Mouse (Mus musculus) brain, embryonic 14.5 days (tissue): Measurements from ENCODE around the gene Chd3. TPM values are rescaled to one million over a fixed set of nuclear protein-coding genes. Genes with fewer than 3 reads are reported as not detected.
A peak's percentile ranks its signal among the peaks of the same experiment; 100 is the strongest.

Experiments used
- DNase-seq: peaks from one replicate; pipeline ENCODE4 v3.0.0-alpha.2; 2011; ENCODE audit warnings: low read depth
- CTCF ChIP-seq: fragments of 200-500 bp; IDR thresholded peaks from 2 replicates; pipeline ENCODE4 v1.5.1; 2012; ENCODE audit warnings: inconsistent platforms, mild to moderate bottlenecking, moderate library complexity, borderline replicate concordance; ENCODE audit not compliant: insufficient read depth, insufficient read length; ENCODE audit errors: extremely low read depth
- POLR2A ChIP-seq: fragments of 200-500 bp; IDR thresholded peaks from 2 replicates; pipeline ENCODE4 v1.6.1; 2012; ENCODE audit warnings: mild to moderate bottlenecking, inconsistent platforms, borderline replicate concordance; ENCODE audit not compliant: poor library complexity, insufficient read depth, insufficient read length, severe bottlenecking; ENCODE audit errors: extremely low read depth
- polyA plus RNA-seq: library from polyadenylated mRNA; depleted of rRNA; stranded (reverse); fragments of >200 nt; gene quantifications from 2 replicates; pipeline ENCODE4 v1.2.3, GENCODE M21; 2012; rRNA removed

Gene Chd3
- 321 and 358 TPM in 2 replicates for polyA plus RNA-seq

DNA sequence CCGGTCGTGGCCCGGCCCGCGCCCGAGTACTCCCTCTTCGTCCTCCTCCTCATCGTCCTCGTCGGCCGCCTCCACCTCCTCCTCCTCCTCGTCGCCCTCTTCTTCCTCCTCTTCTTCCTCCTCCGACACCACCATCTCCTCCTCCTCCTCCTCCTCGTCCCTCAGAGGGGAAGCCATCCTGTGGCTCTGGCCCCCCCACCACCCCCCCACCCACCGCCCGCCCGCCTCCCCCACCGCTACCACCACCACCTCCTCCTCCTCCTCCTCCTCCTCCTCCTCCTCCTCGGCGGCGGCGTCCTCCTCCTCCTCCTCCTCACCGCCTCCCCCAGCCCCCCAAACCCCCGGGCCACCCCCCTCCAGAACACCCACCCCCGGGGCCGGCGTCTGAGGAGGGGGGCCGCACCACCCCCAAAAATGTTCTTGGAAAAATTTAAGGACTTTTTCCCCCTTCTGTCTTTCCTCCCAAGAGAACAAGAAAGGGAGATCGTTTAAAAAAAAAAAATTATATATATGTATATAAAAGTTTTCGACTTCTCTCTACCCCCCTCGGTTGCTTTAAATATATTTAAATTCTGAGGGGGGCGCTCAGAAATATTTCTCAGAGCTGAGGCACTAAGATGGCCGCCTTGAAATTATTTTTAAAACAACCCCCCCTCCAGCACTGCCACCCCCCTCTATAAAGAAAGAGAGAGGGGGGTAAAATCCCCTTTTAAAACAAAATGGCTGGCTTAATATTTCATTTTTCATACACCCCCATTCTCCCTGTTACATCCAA, at the start of gene Chd3:
TSS of gene Chd3 (minus strand) at position 192 of the 775 bp plus-strand sequence.
- no peak for TF ChIP-seq POLR2A
- TF ChIP-seq CTCF, result no peak
- peak; percentile 32 for DNase-seq

DNA sequence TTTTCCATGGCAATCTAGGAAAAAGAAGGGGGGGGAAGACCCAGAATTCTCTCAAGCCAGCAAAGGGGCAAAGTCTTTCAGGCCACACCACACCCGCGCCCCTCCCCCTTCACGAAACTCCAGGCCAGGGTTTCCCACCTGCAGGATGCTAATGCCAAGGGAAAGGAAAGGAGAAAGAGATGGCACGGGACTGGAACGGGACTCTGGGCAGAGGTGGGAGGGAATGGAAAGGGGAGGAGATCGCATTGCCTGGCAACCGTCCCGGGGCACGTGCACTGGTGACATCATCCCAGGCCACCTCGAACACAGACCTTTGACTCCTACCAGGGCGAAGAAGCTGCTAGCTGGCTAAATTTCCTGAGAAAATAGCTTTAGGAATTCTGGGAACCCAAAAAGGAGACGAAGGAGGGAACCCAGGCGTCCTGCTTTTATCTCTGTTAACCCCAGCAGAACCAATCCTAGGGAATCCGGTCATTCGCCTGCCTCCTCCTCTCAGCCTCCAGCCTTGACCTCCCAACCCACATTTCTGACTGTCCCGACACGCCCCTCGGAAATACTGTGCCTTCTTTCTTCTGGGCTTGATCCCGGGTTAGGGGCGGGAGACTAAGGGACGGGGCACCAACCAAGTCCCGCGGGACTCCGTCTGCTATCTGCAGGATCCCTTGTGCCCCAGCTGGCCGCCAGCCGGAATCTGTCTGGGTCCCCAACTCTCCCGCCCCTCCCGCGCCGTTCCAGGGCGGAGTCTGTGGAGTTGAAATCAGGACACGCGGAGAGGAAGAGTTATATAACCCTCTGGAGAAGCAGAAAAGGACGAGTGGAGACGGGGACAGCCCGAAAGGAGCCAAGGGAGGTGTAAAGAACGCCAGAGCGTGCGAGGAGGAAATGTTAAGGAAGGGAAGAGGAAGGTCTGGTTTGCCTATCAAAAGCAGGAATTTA, 48.5 kb upstream of the Chd3 start:
- DNase-seq, result peak; percentile 98
- TF ChIP-seq CTCF (no peak), POLR2A (no peak)

DNA sequence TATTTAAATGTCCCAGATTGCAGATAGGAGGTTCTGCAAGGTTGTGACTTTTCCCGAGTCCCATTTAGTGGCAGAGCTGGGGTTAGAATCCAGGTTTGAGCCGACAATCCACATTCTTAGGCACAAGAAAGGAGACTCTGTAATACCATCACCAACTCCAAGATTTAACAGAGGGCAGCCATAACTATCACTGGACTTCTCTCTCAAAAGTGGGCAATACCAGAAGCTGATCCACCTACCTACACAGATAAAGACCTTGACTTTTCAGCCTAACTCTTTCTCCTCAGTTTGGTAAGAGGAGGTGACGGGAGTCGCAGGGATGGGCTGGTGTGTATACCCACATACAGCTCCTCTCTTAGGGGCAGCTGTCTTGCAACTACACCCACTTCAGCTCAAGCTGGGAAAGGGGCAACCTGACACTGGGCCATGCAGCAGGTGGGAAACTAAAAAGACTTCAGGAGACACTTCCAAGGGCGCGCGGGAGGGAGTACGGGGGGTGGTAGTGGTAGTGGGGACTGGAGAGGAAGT, 47.8 kb upstream of the Chd3 start:
- TF ChIP-seq CTCF (no peak), POLR2A (no peak)
- no peak for DNase-seq

DNA sequence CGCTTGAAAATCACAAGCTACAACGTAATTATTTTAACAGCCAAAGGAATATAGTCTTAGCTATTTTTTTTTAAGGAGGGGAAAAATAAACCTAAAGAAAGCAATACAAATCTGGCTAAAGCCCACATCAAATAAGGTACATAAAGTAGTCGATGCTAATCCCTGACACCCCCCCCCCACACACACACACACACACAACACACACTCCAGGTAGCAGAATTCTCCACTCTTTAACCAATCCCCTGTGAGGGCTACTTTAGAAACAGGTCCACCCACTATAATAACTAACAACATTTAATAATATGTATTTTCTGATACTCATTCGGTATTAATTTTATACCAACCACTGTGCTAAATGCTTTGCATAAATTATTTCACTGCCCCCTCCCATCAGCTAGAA, 47.3 kb upstream of the Chd3 start:
- TF ChIP-seq CTCF (no peak), POLR2A (no peak)
- no peak for DNase-seq

DNA sequence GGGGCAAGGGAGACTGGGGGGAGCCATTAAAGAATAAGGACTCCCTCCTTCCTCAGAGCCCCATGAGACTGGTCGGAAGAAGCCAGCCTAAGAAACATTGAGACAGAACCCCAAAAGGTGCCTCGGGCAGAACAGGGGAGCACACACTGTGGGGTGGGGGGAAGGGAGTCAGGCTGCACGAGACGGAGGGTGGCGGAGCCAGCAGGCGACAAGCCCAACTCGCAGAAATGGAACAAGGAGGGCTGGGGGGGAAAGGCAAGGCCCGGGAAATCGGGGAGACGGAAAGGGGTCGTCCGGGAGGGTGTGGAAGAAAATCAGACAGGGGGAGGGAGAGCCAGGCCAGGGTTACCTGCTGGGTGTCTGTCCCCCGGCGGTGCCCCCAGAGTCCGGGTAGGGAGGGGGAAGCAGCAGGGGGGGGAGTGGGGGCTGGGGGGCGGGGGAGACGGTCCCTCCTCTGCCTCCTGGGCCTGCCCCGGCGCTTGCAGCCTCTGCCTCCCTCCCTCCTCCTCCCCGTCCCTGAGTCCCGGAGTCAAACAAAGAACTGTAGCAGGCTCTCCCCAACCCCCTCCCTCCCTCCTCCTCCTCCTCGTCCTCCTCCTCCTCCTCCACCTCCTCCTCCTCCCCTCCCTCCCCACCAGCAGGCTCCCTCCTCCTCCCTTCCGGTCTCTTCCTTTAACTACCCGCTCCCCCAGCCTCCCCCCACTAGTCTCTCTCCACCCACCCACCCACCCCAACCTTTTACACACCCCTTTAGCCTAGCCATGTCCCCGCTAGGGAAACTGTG, 46.7 kb upstream of the Chd3 start:
- TF ChIP-seq POLR2A (peak; percentile 58; the same call in 1 of the 2 replicates), CTCF (no peak)
- peak; percentile 97 for DNase-seq

DNA sequence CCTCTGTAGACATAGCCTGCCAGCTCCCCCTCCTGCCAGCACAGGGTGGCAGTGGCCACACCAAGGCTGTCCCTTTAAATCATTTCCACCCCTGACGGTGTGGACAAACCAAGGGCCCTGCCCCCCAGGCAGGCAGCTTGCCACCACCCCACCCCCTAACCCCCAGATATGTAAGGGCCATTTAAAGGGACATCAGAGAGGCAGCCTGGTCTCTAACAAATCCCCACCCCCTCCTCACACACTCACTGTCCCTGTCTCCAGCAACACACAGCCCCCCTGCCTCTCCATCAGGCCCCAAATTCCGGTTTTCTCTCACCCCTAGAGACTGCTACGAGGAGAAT, 46.1 kb upstream of the Chd3 start:
- TF ChIP-seq CTCF, result no peak
- 0 out of 2 replicates have a peak, but pooled peaks have one; percentile 13 for TF ChIP-seq POLR2A
- peak; percentile 92 for DNase-seq

DNA sequence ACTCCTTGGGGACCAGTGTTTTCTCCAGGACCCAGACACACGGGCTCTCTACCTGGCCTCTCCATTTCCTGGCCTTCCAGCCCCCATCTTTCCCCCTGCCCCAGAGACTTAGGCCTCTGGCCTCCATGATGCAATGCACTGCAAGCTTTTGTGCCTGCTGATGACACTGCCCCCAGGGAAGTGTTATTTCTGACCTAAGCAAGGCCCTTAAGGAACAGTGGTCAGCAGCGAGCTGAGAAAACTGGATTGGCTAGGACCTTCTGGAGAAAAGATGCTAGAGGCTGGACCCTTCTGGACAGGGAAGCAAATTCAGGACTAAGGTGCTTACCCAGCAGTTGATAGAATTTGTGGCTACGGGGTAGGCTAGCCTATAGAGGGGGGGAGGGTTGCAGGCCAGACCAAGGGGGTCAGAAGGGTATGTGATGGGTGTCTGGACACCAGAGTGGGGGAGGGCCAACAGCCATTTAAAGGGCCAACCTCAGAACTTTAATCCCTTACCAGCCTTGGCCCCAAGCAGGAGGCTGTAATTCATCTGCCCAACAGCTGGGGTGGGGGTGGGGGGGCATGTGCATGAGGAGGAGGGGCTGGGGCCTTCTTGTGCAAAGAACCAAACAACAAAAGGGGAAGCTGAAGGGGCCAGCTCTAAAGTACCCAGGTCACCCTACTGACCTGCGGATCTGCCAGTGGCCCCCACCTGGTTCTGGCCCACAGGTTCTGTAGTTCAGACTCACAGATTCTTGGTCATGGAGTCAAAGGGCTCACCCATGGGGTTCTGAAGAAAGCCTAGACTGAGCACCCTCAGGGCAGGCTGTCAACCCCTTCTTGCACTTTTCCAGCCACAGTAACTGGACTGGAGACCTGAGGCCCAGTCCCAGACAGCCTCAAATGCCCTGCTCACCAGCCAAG, 45.5 kb upstream of the Chd3 start:
- no peak for DNase-seq
- TF ChIP-seq CTCF (no peak), POLR2A (no peak)

DNA sequence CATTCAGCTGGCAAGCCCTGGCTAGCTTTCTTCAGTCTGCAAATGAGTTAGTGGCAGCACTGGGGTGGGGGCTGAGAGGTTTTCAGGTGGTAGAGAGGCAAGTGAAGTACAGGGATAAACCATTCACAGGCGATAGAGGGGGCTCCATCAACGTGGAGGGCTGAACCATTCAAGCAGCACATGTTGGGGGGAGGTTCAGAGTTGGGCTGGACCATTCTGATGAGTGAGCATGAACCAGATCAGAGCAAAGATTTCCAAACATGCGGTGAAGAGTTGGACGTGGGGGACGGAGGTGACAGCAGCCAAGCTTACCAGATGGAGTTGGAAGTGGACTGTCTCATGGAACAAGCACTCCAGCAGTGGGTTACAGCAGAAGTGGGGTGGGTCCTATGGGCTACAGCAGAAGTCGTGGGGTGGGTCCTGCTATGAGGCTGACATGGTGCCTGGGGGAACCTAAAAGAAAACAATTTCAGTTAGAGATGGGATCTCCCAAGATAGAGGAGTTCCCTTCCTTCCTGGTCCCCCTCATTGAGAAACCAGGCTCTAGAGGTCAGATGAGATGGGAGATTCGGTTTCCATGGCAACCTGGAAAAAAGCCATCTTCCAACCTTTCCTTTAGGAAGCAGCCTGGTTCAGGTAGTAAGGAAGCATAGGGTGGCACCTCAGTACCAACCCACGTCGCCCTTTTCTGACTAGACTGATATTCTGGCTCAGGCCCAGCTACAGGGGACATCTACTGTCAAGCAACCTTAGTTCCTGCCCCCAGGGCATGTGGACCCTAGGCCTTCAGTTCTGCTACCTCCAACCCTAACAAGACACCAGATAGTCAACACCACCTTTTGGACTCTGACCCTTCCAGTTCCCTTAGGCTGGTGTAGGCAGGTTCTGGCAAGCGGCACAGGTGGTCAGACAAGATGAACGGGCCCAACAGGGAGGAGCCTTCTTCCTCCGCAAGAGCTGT, 44.3 kb upstream of the Chd3 start, which contains the start of gene Kdm6b:
TSS of gene Kdm6b (minus strand) at position 455 of the 961 bp plus-strand sequence.
- no peak for TF ChIP-seq CTCF
- no peak for TF ChIP-seq POLR2A
- DNase-seq, result peak; percentile 93

DNA sequence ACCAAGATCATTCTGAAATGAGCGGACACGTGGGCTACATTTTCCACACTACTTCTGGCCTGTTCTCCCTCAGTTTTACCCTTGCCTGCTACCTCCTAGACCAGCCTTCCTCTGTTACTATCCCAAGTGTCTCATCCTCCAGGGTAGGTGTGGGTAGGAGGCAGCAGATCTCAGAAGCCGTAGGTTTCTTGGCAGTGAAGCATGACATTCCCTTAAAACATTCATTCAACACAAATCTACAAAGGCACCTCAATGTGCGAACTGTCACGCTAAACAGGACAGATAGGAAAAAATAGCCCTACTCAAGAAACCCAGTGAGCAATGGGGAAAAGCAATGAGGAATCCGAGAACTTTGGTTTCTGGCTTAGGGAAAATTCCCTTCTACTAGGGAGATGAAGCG, 43.3 kb upstream of the Chd3 start:
- DNase-seq, result no peak
- TF ChIP-seq CTCF (no peak), POLR2A (no peak)
